Mouse (Mus musculus): ENCODE measurements around the gene 5730480H06Rik.

DNA sequence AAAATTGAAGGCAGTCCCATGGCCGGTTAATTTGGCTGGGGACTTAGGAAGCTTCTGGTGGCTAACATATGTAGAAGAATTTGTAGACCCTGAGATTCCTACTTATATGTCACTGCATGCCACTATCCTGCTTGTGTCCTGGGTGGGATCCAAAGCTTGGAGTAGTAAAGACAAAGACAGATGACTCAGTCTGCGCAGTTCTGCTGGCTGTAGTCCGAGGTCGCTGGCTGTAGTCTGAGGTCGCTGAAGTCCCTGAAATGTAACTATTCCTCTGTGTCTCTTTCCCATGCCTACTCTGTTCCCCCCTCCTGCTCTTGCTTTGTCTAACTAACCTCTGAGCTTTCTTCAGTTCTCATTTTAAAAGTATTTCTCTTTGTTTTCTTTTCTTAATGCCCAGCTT, 82.6 kb downstream of the 5730480H06Rik start:
- TF ChIP-seq CTCF (IDR thresholded peaks at IDR 0.05; ENCODE audit: low read depth, low read length) (no peak), TAL1 (conservative IDR thresholded peaks at IDR 0.05; ENCODE audit: low read depth, low read length) (no peak)

All from G1E (cell line).